Mouse (Mus musculus) myocyte (in vitro differentiated cells): ENCODE measurements around the gene Klk1b1. TPM values are rescaled to one million over a fixed set of nuclear protein-coding genes. Genes with fewer than 3 reads are reported as not detected.
"Not testable (repeated sequence)": the region's sequence is repeated elsewhere in the genome, so short reads cannot be mapped to it uniquely, and the experiment has no call there.

Experiments
- H3K27me3 ChIP-seq: one replicate; pipeline ENCODE4 v1.6.1; 2011; ENCODE audit not compliant: control insufficient read depth, insufficient read depth, insufficient read length
- H3K36me3 ChIP-seq: one replicate; pipeline ENCODE4 v1.6.1; 2011; ENCODE audit not compliant: control insufficient read depth, insufficient read depth
- H3K4me2 ChIP-seq: one replicate; pipeline ENCODE4 v1.6.1; 2011; ENCODE audit warnings: low read depth, control low read depth
- H3K4me3 ChIP-seq: one replicate; pipeline ENCODE4 v1.5.1; 2011; ENCODE audit warnings: mild to moderate bottlenecking, control low read depth, moderate library complexity
- H3K79me2 ChIP-seq: one replicate; pipeline ENCODE4 v1.6.1; 2011; ENCODE audit not compliant: control insufficient read depth, insufficient read depth
- H3ac ChIP-seq: one replicate; pipeline ENCODE4 v1.6.1; 2011; ENCODE audit not compliant: control insufficient read depth, insufficient read length
- CEBPB ChIP-seq: IDR thresholded peaks from 2 replicates; pipeline ENCODE4 v1.6.1; 2011; ENCODE audit warnings: mild to moderate bottlenecking, moderate library complexity; ENCODE audit not compliant: poor library complexity, insufficient read depth, severe bottlenecking
- E2F4 ChIP-seq: IDR thresholded peaks from one replicate; pipeline ENCODE4 v1.6.1; 2011; ENCODE audit warnings: mild to moderate bottlenecking, control low read depth, moderate library complexity; ENCODE audit not compliant: insufficient read depth
- MAX ChIP-seq: IDR thresholded peaks from one replicate; pipeline ENCODE4 v1.6.1; 2011; ENCODE audit warnings: low read depth, mild to moderate bottlenecking, control low read depth
- MYOD1 ChIP-seq, 3 experiments: IDR thresholded peaks; one replicate each; pipeline ENCODE4 v1.6.1; 2011; ENCODE audit warnings: control low read depth in 2 of 3, low read depth in 2 of 3, mild to moderate bottlenecking in 2 of 3, moderate library complexity in 1 of 3; ENCODE audit not compliant: insufficient read length in 2 of 3, control insufficient read depth in 1 of 3
- MYOG ChIP-seq, 3 experiments: IDR thresholded peaks; one replicate each; pipeline ENCODE4 v1.6.1; 2011; ENCODE audit warnings: control low read depth in 2 of 3, low read depth in 2 of 3, mild to moderate bottlenecking in 2 of 3; ENCODE audit not compliant: insufficient read length in 2 of 3, control insufficient read depth in 1 of 3, insufficient read depth in 1 of 3
- POLR2A ChIP-seq: IDR thresholded peaks from one replicate; pipeline ENCODE4 v1.6.1; 2011; ENCODE audit warnings: low read depth, mild to moderate bottlenecking, control low read depth, moderate library complexity; ENCODE audit not compliant: insufficient read length
- POLR2AphosphoS2 ChIP-seq: IDR thresholded peaks from one replicate; pipeline ENCODE4 v1.6.1; 2011; ENCODE audit warnings: low read depth, control low read depth; ENCODE audit not compliant: insufficient read length
- REST ChIP-seq: IDR thresholded peaks from one replicate; pipeline ENCODE4 v1.6.1; 2011; ENCODE audit warnings: mild to moderate bottlenecking, control low read depth, moderate library complexity; ENCODE audit not compliant: insufficient read depth, insufficient read length
- SRF ChIP-seq: IDR thresholded peaks from one replicate; pipeline ENCODE4 v1.6.1; 2011; ENCODE audit warnings: low read depth; ENCODE audit not compliant: control insufficient read depth, insufficient read length
- TCF12 ChIP-seq: IDR thresholded peaks from one replicate; pipeline ENCODE4 v1.6.1; 2011; ENCODE audit warnings: mild to moderate bottlenecking, control low read depth; ENCODE audit not compliant: poor library complexity, insufficient read depth, severe bottlenecking
- TCF3 ChIP-seq: IDR thresholded peaks from one replicate; pipeline ENCODE4 v1.6.1; 2011; ENCODE audit warnings: low read depth, control low read depth; ENCODE audit not compliant: insufficient read length
- USF1 ChIP-seq: IDR thresholded peaks from one replicate; pipeline ENCODE4 v1.6.1; 2011; ENCODE audit warnings: low read depth, mild to moderate bottlenecking, control low read depth, moderate library complexity
- polyA plus RNA-seq: library from polyadenylated mRNA; unstranded; fragments of >200 nt; fragmentation: generic; extraction: Trizol; gene quantifications from one replicate; pipeline ENCODE4 v1.2.1, GENCODE M21; 2012; ENCODE audit warnings: missing spikeins

Gene Klk1b1
- polyA plus RNA-seq, 1 experiment, result not detected

- no peak overlapping the region for H3K4me2 ChIP-seq
- no peaks in the 10 kb centered on the region for H3K27me3 ChIP-seq
- no peak overlapping the region for H3ac ChIP-seq
- H3K79me2 ChIP-seq, result no peaks in the 10 kb centered on the region
- TF ChIP-seq TCF3 (no peak), MAX (no peak), CEBPB (no peak), TCF12 (no peak), MYOD1 (IDR thresholded peaks at IDR 0.05; ENCODE audit: control insufficient read depth in 1 of 3, insufficient read length in 2 of 3, low read depth in 2 of 3) (no peak), MYOG (IDR thresholded peaks at IDR 0.05; ENCODE audit: control insufficient read depth in 1 of 3, insufficient read depth in 1 of 3, insufficient read length in 2 of 3, low read depth in 2 of 3) (no peak), POLR2AphosphoS2 (no peak), SRF (no peak), REST (no peak)
- no peaks in the 10 kb centered on the region for H3K36me3 ChIP-seq
- no peak overlapping the region for H3K4me3 ChIP-seq
Observed at GRCm38 (mm10) chr7:43952703-43953102, 13.8 kb upstream of the Klk1b1 start.

- TF ChIP-seq TCF12, result no peak
- no peak for TF ChIP-seq MYOG (IDR thresholded peaks at IDR 0.05; ENCODE audit: control insufficient read depth in 1 of 3, insufficient read depth in 1 of 3, insufficient read length in 2 of 3, low read depth in 2 of 3)
- no peak for TF ChIP-seq MYOD1 (IDR thresholded peaks at IDR 0.05; ENCODE audit: control insufficient read depth in 1 of 3, insufficient read length in 2 of 3, low read depth in 2 of 3)
- TF ChIP-seq POLR2A, result no peak
- no peak for TF ChIP-seq POLR2AphosphoS2
- no peak for TF ChIP-seq USF1
- TF ChIP-seq REST, result no peak
- TF ChIP-seq E2F4, result no peak
- TF ChIP-seq MAX, result no peak
- TF ChIP-seq CEBPB, result no peak
- TF ChIP-seq TCF3, result no peak
- TF ChIP-seq SRF, result no peak
- H3K27me3 ChIP-seq, result no peaks in the 10 kb centered on the region
Observed at GRCm38 (mm10) chr7:43967058-43967457, 507 bp downstream of the Klk1b1 start.

GRCm38 (mm10) chr7:43967612-43968011, 1.1 kb downstream of the Klk1b1 start:
- Histone ChIP-seq H3K4me2 (no peak overlapping the region), H3ac (no peak overlapping the region), H3K36me3 (no peaks in the 10 kb centered on the region), H3K4me3 (no peak overlapping the region), H3K27me3 (no peaks in the 10 kb centered on the region), H3K79me2 (no peaks in the 10 kb centered on the region)
- TF ChIP-seq E2F4 (no peak), TCF12 (no peak), SRF (no peak), TCF3 (no peak), MYOD1 (IDR thresholded peaks at IDR 0.05; ENCODE audit: control insufficient read depth in 1 of 3, insufficient read length in 2 of 3, low read depth in 2 of 3) (no peak), CEBPB (no peak)

More at GRCm38 (mm10) chr7:43967058-43967457, 507 bp downstream of the Klk1b1 start:
- H3ac ChIP-seq, result no peak overlapping the region
- H3K36me3 ChIP-seq, result no peaks in the 10 kb centered on the region
- no peak overlapping the region for H3K4me2 ChIP-seq
- H3K79me2 ChIP-seq, result no peaks in the 10 kb centered on the region
- H3K4me3 ChIP-seq, result no peak overlapping the region

GRCm38 (mm10) chr7:43975761-43976160, 9.2 kb downstream of the Klk1b1 start, which contains the start of gene Klk1b9:
Klk1b9 (plus strand) TSS chr7:43976061.
- not testable (repeated sequence) for H3K27me3 ChIP-seq, H3K4me3 ChIP-seq, H3K4me2 ChIP-seq, H3ac ChIP-seq, H3K36me3 ChIP-seq, H3K79me2 ChIP-seq

GRCm38 (mm10) chr7:43985657-43986056, 19.1 kb downstream of the Klk1b1 start:
- no peak overlapping the region for H3ac ChIP-seq
- TF ChIP-seq MAX, result no peak
- no peak for TF ChIP-seq USF1
- no peak for TF ChIP-seq E2F4
- no peak for TF ChIP-seq MYOD1 (IDR thresholded peaks at IDR 0.05; ENCODE audit: control insufficient read depth in 1 of 3, insufficient read length in 2 of 3, low read depth in 2 of 3)
- TF ChIP-seq CEBPB, result no peak
- no peak overlapping the region for H3K4me2 ChIP-seq
- no peaks in the 10 kb centered on the region for H3K27me3 ChIP-seq
- no peaks in the 10 kb centered on the region for H3K79me2 ChIP-seq
- no peak overlapping the region for H3K4me3 ChIP-seq
- H3K36me3 ChIP-seq, result no peaks in the 10 kb centered on the region

- H3K79me2 ChIP-seq, H3ac ChIP-seq, H3K4me2 ChIP-seq, H3K27me3 ChIP-seq, H3K4me3 ChIP-seq, H3K36me3 ChIP-seq: not testable (repeated sequence)
Observed at GRCm38 (mm10) chr7:43994821-43995220, 28.3 kb downstream of the Klk1b1 start.

GRCm38 (mm10) chr7:43995577-43995976, 29.0 kb downstream of the Klk1b1 start, which contains the start of gene Klk1b11:
Klk1b11 (plus strand) TSS chr7:43995877.
- H3K79me2 ChIP-seq, H3ac ChIP-seq, H3K4me2 ChIP-seq, H3K27me3 ChIP-seq, H3K36me3 ChIP-seq, H3K4me3 ChIP-seq: not testable (repeated sequence)
